Mouse (Mus musculus): ENCODE measurements at regions not wholly inside any gene's neighbourhood (a gene's known extent, or its start where the extent isn't known, plus 50 kb on each side); places are given as distances from the start of the nearest gene placed in this dataset.
A peak's percentile ranks its signal among the peaks of the same experiment; 100 is the strongest.

DNA sequence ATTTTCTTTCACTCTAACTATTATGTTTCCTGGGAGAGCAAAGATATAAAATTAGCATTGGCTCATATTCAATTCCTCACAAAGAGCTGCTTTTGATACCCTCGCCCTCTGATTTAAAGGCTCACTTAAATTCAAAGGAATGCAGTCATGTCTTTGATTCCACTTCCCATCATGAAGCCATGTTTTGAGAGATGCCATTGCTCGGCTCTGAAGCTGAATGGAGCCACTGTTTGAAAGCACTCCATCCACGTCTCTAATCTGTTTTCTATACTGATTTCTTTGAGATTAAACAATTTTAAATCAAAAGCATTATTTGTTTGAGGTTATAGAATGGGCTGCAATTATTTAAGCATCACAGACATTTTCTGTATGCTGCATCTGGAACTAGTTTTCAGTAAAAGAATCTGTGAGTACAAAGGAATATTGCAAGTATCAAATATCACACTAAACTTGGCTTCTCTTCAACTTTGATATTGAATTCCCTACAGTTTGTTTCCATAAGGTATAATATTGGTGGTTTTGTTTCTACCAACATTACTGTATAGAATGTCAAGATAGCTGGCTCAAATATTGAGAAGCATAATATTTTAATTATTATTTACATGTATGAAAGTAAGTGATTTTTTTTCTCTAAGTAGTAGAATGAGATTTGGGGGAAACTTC is 126.4 kb downstream of the Rpl10l start:
- DNase-seq = no peak

DNA sequence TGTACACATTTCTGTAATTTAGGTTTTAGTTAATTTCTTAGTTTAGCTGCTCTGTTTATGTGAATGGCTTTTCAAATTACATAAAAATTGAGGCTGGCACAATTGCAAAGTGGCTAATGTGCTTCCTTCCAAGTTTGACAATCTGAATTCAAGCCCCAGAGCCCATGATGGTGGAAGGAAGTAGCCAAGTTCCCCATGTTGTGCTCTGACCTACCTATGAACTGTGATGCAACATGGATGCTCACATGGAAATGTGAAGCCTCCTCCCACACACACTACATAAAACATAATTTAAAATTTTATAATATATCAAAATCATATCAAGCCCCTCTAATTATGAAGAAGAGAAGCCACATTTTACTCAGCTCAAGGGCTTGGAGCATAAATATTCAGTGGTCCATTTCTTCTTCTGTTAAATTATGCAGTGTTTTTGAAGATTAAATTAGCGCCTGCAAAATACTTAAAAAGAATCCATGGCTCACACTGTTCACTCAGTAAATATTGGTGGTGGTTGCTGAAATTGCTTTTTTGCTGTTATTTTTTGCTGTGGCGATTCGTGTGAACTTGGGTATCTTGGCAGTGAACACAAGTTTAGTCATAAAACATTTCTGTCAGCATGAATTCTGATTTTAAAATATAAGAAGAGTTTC is 127.1 kb downstream of the Rpl10l start:
- DNase-seq = no peak

DNA sequence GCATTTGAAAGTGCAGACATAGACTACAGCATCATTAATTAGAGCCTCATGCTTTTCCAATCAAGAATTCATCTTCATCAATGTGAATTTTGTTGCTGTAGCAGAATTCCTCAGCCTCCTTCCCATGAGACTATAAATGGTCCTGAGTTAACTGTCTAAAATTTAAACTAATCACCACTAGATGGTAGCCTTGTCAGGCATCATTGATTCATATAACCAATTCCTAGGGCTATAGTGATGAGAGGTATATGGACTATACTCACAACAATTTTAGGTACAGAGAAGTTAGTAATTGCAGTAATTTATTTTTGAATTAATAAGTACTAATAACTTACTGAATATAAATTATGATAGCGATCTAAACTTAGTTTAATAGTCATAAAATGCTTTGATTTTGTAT is 153.3 kb downstream of the Rpl10l start:
- no peak for DNase-seq

- DNase-seq = no peak
These were observed 164.6 kb downstream of the Rpl10l start for GRCm38 (mm10) chr12:66119565-66119964.

- no peak for DNase-seq
These were observed 193.3 kb downstream of the Rpl10l start for GRCm38 (mm10) chr12:66090806-66091447.

- no peak for DNase-seq
These were observed 223.9 kb downstream of the Rpl10l start for GRCm38 (mm10) chr12:66060326-66060725.

DNA sequence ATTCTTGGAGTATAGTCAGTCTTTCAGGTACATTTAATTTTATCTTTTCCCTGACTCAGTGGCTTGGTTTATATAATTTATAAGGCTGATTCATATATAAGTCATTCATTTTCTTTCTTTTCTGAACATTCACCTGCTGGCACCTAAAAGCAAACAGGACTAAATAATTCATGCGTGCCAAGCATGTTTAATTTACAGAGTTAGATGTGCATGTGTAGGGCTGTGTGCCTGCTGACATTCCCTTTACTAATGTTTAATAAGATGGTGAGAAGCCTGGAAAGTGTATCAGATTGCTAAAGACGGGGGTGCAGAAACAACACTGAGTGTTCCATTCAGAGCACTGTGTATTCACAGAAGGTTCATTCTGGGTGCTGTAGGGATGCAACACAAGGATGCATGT is 229.0 kb downstream of the Rpl10l start:
- DNase-seq = no peak

GRCm38 (mm10) chr12:66048936-66049335 is 235.3 kb downstream of the Rpl10l start:
- no peak for DNase-seq

GRCm38 (mm10) chr12:66036281-66036680 is 247.9 kb downstream of the Rpl10l start:
- peak; percentile 14 to 40 for DNase-seq

GRCm38 (mm10) chr12:66027535-66027934 is 256.7 kb downstream of the Rpl10l start:
- DNase-seq = no peak

- DNase-seq = no peak
These were observed 271.5 kb downstream of the Rpl10l start for GRCm38 (mm10) chr12:66012706-66013105.
